In genomic region chr2:26571826-26572225, GRCm38 (mm10) we compare ENCODE assay signal across 9 mouse cellular contexts. TPM values are rescaled to one million over a fixed set of nuclear protein-coding genes. Genes with fewer than 3 reads are reported as not detected.
DNase-seq lines count a peak whose midpoint lies in the region; ATAC-seq and TF ChIP-seq lines count a peak whose summit lies in the region.
"Had no signal": no experiment of that assay in that cellular context is flagged by ENCODE, and none has a peak within 500 bp of the region (broad histone marks: within the 10 kb centered on the region; RNA-seq: fewer than 3 reads in every experiment).

No protein-coding gene starts in this region.

- TF ChIP-seq CTCF in small intestine, adult 2 months (IDR thresholded peaks at IDR 0.05; ENCODE audit: extremely low read depth, insufficient read length, insufficient replicate concordance, low read depth, low read length), result no peak

- peak overlapping the region; percentile 84 for H3K4me3 ChIP-seq in megakaryocyte, embryonic 14.5 days (replicated peaks)
- peak overlapping the region in 1 of 2 experiments; percentile 5; a peak in 1 of 4 replicates for H3K4me3 ChIP-seq in heart, embryonic 14.5 days (ENCODE audit: control insufficient read depth in 1 of 2, insufficient read depth in 1 of 2, low read depth in 1 of 2, low read length in 2 of 2)
- H3K4me3 ChIP-seq in limb, embryonic 10.5 days, result no peak overlapping the region
- no peak overlapping the region for H3K4me3 ChIP-seq in small intestine, adult 2 months (ENCODE audit: low read depth, low read length)

- no peaks in the 10 kb centered on the region for H3K27me3 ChIP-seq in megakaryocyte, embryonic 14.5 days (replicated peaks)
- no peaks in the 10 kb centered on the region for H3K27me3 ChIP-seq in heart, embryonic 14.5 days (ENCODE audit: control insufficient read depth, insufficient read depth, low read length)
- H3K27me3 ChIP-seq in limb, embryonic 10.5 days (ENCODE audit: low read depth, poor library complexity, severe bottlenecking), result no peaks in the 10 kb centered on the region
- H3K27me3 ChIP-seq in small intestine, adult 2 months (ENCODE audit: control insufficient read depth, insufficient read depth, low read length), result no peaks in the 10 kb centered on the region

- WGBS in heart, embryonic 14.5 days, result 23% methylated on average over 5 of the region's 5 CpGs
- 61% methylated on average over 5 of the region's 5 CpGs for WGBS in limb, embryonic 10.5 days
- 82% methylated on average over 5 of the region's 5 CpGs for WGBS in small intestine, adult 2 months

- peak overlapping the region; percentile 81 to 86 for H3K27ac ChIP-seq in heart, embryonic 14.5 days (replicated peaks in 1 of 2; ENCODE audit: control insufficient read depth in 1 of 2, insufficient read depth in 1 of 2, low read depth in 2 of 2, low read length in 2 of 2)
- H3K27ac ChIP-seq in limb, embryonic 10.5 days, result peak overlapping the region; percentile 53
- peak overlapping the region; percentile 32 for H3K27ac ChIP-seq in small intestine, adult 2 months (ENCODE audit: insufficient read depth, low read depth, low read length)

- TF ChIP-seq POLR2A in small intestine, adult 2 months (IDR thresholded peaks at IDR 0.05; ENCODE audit: low read depth, low read length), result no peak

- H3K9ac ChIP-seq in heart, embryonic 14.5 days (ENCODE audit: low read length), result peak overlapping the region; percentile 48

- no peak for DNase-seq in limb, embryonic 10.5 days (ENCODE audit: low spot score)
- no peak for DNase-seq in layer of hippocampus, adult 8-10 months (ENCODE audit: low spot score in 2 of 2)
- DNase-seq in embryo, embryonic 10 days (ENCODE audit: low spot score), result no peak

- no peak for ATAC-seq in megakaryocyte, adult 5-6 weeks (ENCODE audit: poor library complexity, severe bottlenecking)
- ATAC-seq in heart, embryonic 14.5 days (ENCODE audit: insufficient number of reproducible peaks, insufficient read depth, low FRiP score, low read depth), result peak; percentile 70
- no peak for ATAC-seq in erythroblast, adult 5-6 weeks (replicated peaks; ENCODE audit: low FRiP score, poor library complexity, severe bottlenecking)

- peak overlapping the region; percentile 32 for H3K4me2 ChIP-seq in heart, embryonic 14.5 days (ENCODE audit: low read length)

- no peaks in the 10 kb centered on the region for H3K36me3 ChIP-seq in megakaryocyte, embryonic 14.5 days (replicated peaks; ENCODE audit: low read length)
- H3K36me3 ChIP-seq in heart, embryonic 14.5 days (ENCODE audit: control insufficient read depth, insufficient read depth, low read length), result no peaks in the 10 kb centered on the region
- H3K36me3 ChIP-seq in limb, embryonic 10.5 days, result no peaks in the 10 kb centered on the region
- H3K36me3 ChIP-seq in small intestine, adult 2 months (ENCODE audit: control insufficient read depth, insufficient read depth, low read length), result no peaks in the 10 kb centered on the region

- H3K9me3 ChIP-seq in megakaryocyte, embryonic 14.5 days, result no peaks in the 10 kb centered on the region
- H3K9me3 ChIP-seq in heart, embryonic 14.5 days (ENCODE audit: control insufficient read depth, low read length), result no peaks in the 10 kb centered on the region
- H3K9me3 ChIP-seq in limb, embryonic 10.5 days (replicated peaks), result no peaks in the 10 kb centered on the region

- H3K4me1 ChIP-seq in megakaryocyte, embryonic 14.5 days, result peaks cover 88% of the 10 kb centered on the region
- H3K4me1 ChIP-seq in heart, embryonic 14.5 days (ENCODE audit: control insufficient read depth in 2 of 2, insufficient read depth in 2 of 2, low read length in 2 of 2), result peaks cover 43 to 50% of the 10 kb centered on the region in 2 experiments
- peaks cover 28% of the 10 kb centered on the region for H3K4me1 ChIP-seq in limb, embryonic 10.5 days
- peaks cover 2% of the 10 kb centered on the region; the same call in 1 of the 2 replicates for H3K4me1 ChIP-seq in small intestine, adult 2 months (ENCODE audit: control insufficient read depth, insufficient read depth, insufficient read length, low read length)

RNA-seq across cellular contexts. Expression of gene Egfl7, which starts 8.0 kb away (rescaled TPM):
- 19.7 and 90.5 TPM in 2 replicates for polyA plus RNA-seq in megakaryocyte, embryonic 14.5 days (2012; ENCODE audit: insufficient read depth, low replicate concordance)
- 1.6 and 3.1 TPM in 2 replicates for total RNA-seq in megakaryocyte, adult 5-6 weeks (2015)
- total RNA-seq in megakaryocyte, adult 5-6 weeks (2017), result 3.7 and 3.9 TPM in 2 replicates
- polyA plus RNA-seq in heart, embryonic 14.5 days (2014; fragmentation: Nextera tagmentation; extraction: Ambion mirVana), result 161 and 177 TPM in 2 replicates
- 96.5 and 97.2 TPM in 2 replicates for polyA plus RNA-seq in limb, embryonic 10.5 days (2016; fragmentation: Nextera tagmentation; extraction: Ambion mirVana)
- polyA plus RNA-seq in small intestine, adult 2 months (2012; rRNA removed), result 61.1 and 96.8 TPM in 2 replicates
- 10 to 100 TPM; 62.4 to 90.7 (median 72.7) TPM for total RNA-seq in layer of hippocampus, adult 8-10 months (2022)
- total RNA-seq in erythroblast, adult 5-6 weeks (2015; ENCODE audit: low replicate concordance), result 7.5 TPM in 1 of 2 replicates, not detected in the other
- 4.9 and 8.2 TPM in 2 replicates for total RNA-seq in erythroblast, adult 5-6 weeks (2017; ENCODE audit: low replicate concordance)

RNA-seq across cellular contexts. Expression of gene Gm20532, which starts 14.6 kb away (rescaled TPM):
- polyA plus RNA-seq in megakaryocyte, embryonic 14.5 days (2012; ENCODE audit: insufficient read depth, low replicate concordance), result not detected in 2 replicates
- total RNA-seq in megakaryocyte, adult 5-6 weeks (2015), result 0.36 TPM in 1 of 2 replicates, not detected in the other
- not detected in 2 replicates for total RNA-seq in megakaryocyte, adult 5-6 weeks (2017)
- not detected in 2 replicates for polyA plus RNA-seq in heart, embryonic 14.5 days (2014; fragmentation: Nextera tagmentation; extraction: Ambion mirVana)
- polyA plus RNA-seq in limb, embryonic 10.5 days (2016; fragmentation: Nextera tagmentation; extraction: Ambion mirVana), result not detected in 2 replicates
- not detected in 2 replicates for polyA plus RNA-seq in small intestine, adult 2 months (2012; rRNA removed)
- total RNA-seq in layer of hippocampus, adult 8-10 months (2022), result not detected
- not detected in 2 replicates for total RNA-seq in erythroblast, adult 5-6 weeks (2015; ENCODE audit: low replicate concordance)
- not detected in 2 replicates for total RNA-seq in erythroblast, adult 5-6 weeks (2017; ENCODE audit: low replicate concordance)
- polyA plus RNA-seq: large intestine, adult 2 months had no signal

RNA-seq across cellular contexts. Expression of gene Agpat2, which starts 32.4 kb away (rescaled TPM):
- 34.1 and 41.8 TPM in 2 replicates for polyA plus RNA-seq in megakaryocyte, embryonic 14.5 days (2012; ENCODE audit: insufficient read depth, low replicate concordance)
- total RNA-seq in megakaryocyte, adult 5-6 weeks (2015), result 37.0 and 41.9 TPM in 2 replicates
- total RNA-seq in megakaryocyte, adult 5-6 weeks (2017), result 38.1 and 43.6 TPM in 2 replicates
- polyA plus RNA-seq in heart, embryonic 14.5 days (2014; fragmentation: Nextera tagmentation; extraction: Ambion mirVana), result 24.0 and 24.7 TPM in 2 replicates
- polyA plus RNA-seq in limb, embryonic 10.5 days (2016; fragmentation: Nextera tagmentation; extraction: Ambion mirVana), result 13.2 and 14.5 TPM in 2 replicates
- polyA plus RNA-seq in small intestine, adult 2 months (2012; rRNA removed), result 288 and 515 TPM in 2 replicates
- 1 to 10 TPM; 1.1 to 4.9 (median 3.7) TPM for total RNA-seq in layer of hippocampus, adult 8-10 months (2022)
- 17.1 and 32.7 TPM in 2 replicates for total RNA-seq in erythroblast, adult 5-6 weeks (2015; ENCODE audit: low replicate concordance)
- total RNA-seq in erythroblast, adult 5-6 weeks (2017; ENCODE audit: low replicate concordance), result 23.0 and 24.4 TPM in 2 replicates

RNA-seq across cellular contexts. Expression of gene Notch1, which starts 55.4 kb away (rescaled TPM):
- polyA plus RNA-seq in megakaryocyte, embryonic 14.5 days (2012; ENCODE audit: insufficient read depth, low replicate concordance), result 1.2 and 4.2 TPM in 2 replicates
- 37.6 and 43.0 TPM in 2 replicates for total RNA-seq in megakaryocyte, adult 5-6 weeks (2015)
- 22.3 and 48.3 TPM in 2 replicates for total RNA-seq in megakaryocyte, adult 5-6 weeks (2017)
- 21.2 and 21.6 TPM in 2 replicates for polyA plus RNA-seq in heart, embryonic 14.5 days (2014; fragmentation: Nextera tagmentation; extraction: Ambion mirVana)
- 8.5 and 11.8 TPM in 2 replicates for polyA plus RNA-seq in limb, embryonic 10.5 days (2016; fragmentation: Nextera tagmentation; extraction: Ambion mirVana)
- 19.6 and 21.6 TPM in 2 replicates for polyA plus RNA-seq in small intestine, adult 2 months (2012; rRNA removed)
- 10 to 100 TPM; 31.0 to 36.2 (median 34.2) TPM for total RNA-seq in layer of hippocampus, adult 8-10 months (2022)
- total RNA-seq in erythroblast, adult 5-6 weeks (2015; ENCODE audit: low replicate concordance), result 7.3 and 10.0 TPM in 2 replicates
- 3.3 and 4.6 TPM in 2 replicates for total RNA-seq in erythroblast, adult 5-6 weeks (2017; ENCODE audit: low replicate concordance)

RNA-seq across cellular contexts. Expression of gene Fam69b, which starts 56.4 kb away (rescaled TPM):
- 1.2 TPM in 1 of 2 replicates, not detected in the other for polyA plus RNA-seq in megakaryocyte, embryonic 14.5 days (2012; ENCODE audit: insufficient read depth, low replicate concordance)
- total RNA-seq in megakaryocyte, adult 5-6 weeks (2015), result 0.33 TPM in 1 of 2 replicates, not detected in the other
- total RNA-seq in megakaryocyte, adult 5-6 weeks (2017), result 0.11 and 0.33 TPM in 2 replicates
- polyA plus RNA-seq in heart, embryonic 14.5 days (2014; fragmentation: Nextera tagmentation; extraction: Ambion mirVana), result 13.3 and 15.2 TPM in 2 replicates
- 31.3 and 43.3 TPM in 2 replicates for polyA plus RNA-seq in limb, embryonic 10.5 days (2016; fragmentation: Nextera tagmentation; extraction: Ambion mirVana)
- 5.0 and 7.7 TPM in 2 replicates for polyA plus RNA-seq in small intestine, adult 2 months (2012; rRNA removed)
- 10 to 100 TPM; 66.1 to 70.8 (median 68.5) TPM for total RNA-seq in layer of hippocampus, adult 8-10 months (2022)
- total RNA-seq in erythroblast, adult 5-6 weeks (2015; ENCODE audit: low replicate concordance), result not detected in 2 replicates
- 0.34 TPM in 1 of 2 replicates, not detected in the other for total RNA-seq in erythroblast, adult 5-6 weeks (2017; ENCODE audit: low replicate concordance)

Comparison
In these comparisons a context has a peak if more than half of its experiments do, and no peak if none do; other contexts are left out.
1. H3K27ac ChIP-seq: peak in every context shown above with its lines; median percentile 84 in heart, embryonic 14.5 days; 53 in limb, embryonic 10.5 days; 32 in small intestine, adult 2 months.